Mouse (Mus musculus) liver, embryonic 11.5 days (tissue): ENCODE measurements around the gene Lsm14a. TPM values are rescaled to one million over a fixed set of nuclear protein-coding genes. Genes with fewer than 3 reads are reported as not detected.

Experiments
- ATAC-seq: fragments of 200-750 bp; cut with Nextera tagmentation; replicated peaks from 2 replicates; pipeline ENCODE4 v1.8.0; 2017; ENCODE audit warnings: moderate number of reproducible peaks, mild to moderate bottlenecking, moderate TSS enrichment, moderate library complexity; ENCODE audit not compliant: low FRiP score
- DNase-seq: peaks from one replicate; pipeline ENCODE4 v3.0.0-alpha.2; 2017; ENCODE audit warnings: low spot score
- H3K27ac ChIP-seq: fragments of 300-500 bp; sonication (generic); 2 replicates; pipeline ENCODE4 v1.5.1; 2014; ENCODE audit warnings: mild to moderate bottlenecking, low read depth, low read length, control low read depth
- H3K27me3 ChIP-seq: fragments of 300-500 bp; sonication (generic); replicated peaks from 2 replicates; pipeline ENCODE4 v1.6.1; 2014; ENCODE audit warnings: low read length, mixed read lengths; ENCODE audit not compliant: control insufficient read depth, insufficient read depth
- H3K36me3 ChIP-seq: fragments of 300-500 bp; sonication (generic); 2 replicates; pipeline ENCODE4 v1.6.1; 2014; ENCODE audit warnings: mild to moderate bottlenecking, low read length, moderate library complexity, mixed read lengths; ENCODE audit not compliant: control insufficient read depth, insufficient read depth
- H3K4me1 ChIP-seq: fragments of 300-500 bp; sonication (generic); replicated peaks from 2 replicates; pipeline ENCODE4 v1.6.1; 2014; ENCODE audit warnings: low read length, mixed read lengths; ENCODE audit not compliant: control insufficient read depth, insufficient read depth
- H3K4me2 ChIP-seq: fragments of 300-500 bp; sonication (generic); 2 replicates; pipeline ENCODE4 v1.6.1; 2014; ENCODE audit warnings: mild to moderate bottlenecking, control low read depth, moderate library complexity
- H3K4me3 ChIP-seq: fragments of 300-500 bp; sonication (generic); 2 replicates; pipeline ENCODE4 v1.5.1; 2014; ENCODE audit warnings: low read depth, low read length, control low read depth
- H3K9ac ChIP-seq: fragments of 300-500 bp; sonication (generic); 2 replicates; pipeline ENCODE4 v1.6.1; 2014; ENCODE audit warnings: low read depth, low read length, control low read depth
- H3K9me3 ChIP-seq: fragments of 300-500 bp; sonication (generic); 2 replicates; pipeline ENCODE4 v1.6.1; 2016; ENCODE audit warnings: low read length, inconsistent platforms, mixed read lengths; ENCODE audit not compliant: control insufficient read depth
- WGBS: fragments of 180-500 bp; shearing (Covaris S2); extraction: QIAGEN DNeasy Blood & Tissue Kit; methylation state at CpG from one replicate; pipeline ENCODE4 v1.1.7; 2014; 5-methylcytosine and 5-hydroxymethylcytosine counted together
- polyA plus RNA-seq: library from polyadenylated mRNA; unstranded; fragments of >200 nt; fragmentation: Nextera tagmentation; extraction: Ambion mirVana; gene quantifications from 2 replicates; pipeline ENCODE4 v1.2.1, GENCODE M21; 2014

The Lsm14a gene
- polyA plus RNA-seq, 1 experiment from 2014 or later: 44.3 TPM

- WGBS: 77% methylated on average over 6 of the region's 6 CpGs
- ATAC-seq: no peak
- H3K27me3 ChIP-seq: no peaks in the 10 kb centered on the region
These were observed 2.6 kb upstream of the Lsm14a start for GRCm38 (mm10) chr7:34395761-34396160.

GRCm38 (mm10) chr7:34394636-34395035 lies 1.5 kb upstream of the Lsm14a start:
- no peak overlapping the region for H3K4me2 ChIP-seq
- H3K4me1 ChIP-seq: 0 out of 2 replicates have a peak, but pooled peaks cover 5% of the 10 kb centered on the region
- ATAC-seq: no peak
- 77% methylated on average over 5 of the region's 5 CpGs for WGBS
- no peaks in the 10 kb centered on the region for H3K27me3 ChIP-seq
- H3K9me3 ChIP-seq: no peaks in the 10 kb centered on the region
- H3K36me3 ChIP-seq: no peaks in the 10 kb centered on the region
- no peak overlapping the region for H3K9ac ChIP-seq
- H3K27ac ChIP-seq: no peak overlapping the region
- no peak for DNase-seq
- H3K4me3 ChIP-seq: no peak overlapping the region

More at GRCm38 (mm10) chr7:34395761-34396160, 2.6 kb upstream of the Lsm14a start:
- Histone ChIP-seq H3K27ac (no peak overlapping the region), H3K4me2 (no peak overlapping the region), H3K4me1 (0 out of 2 replicates have a peak, but pooled peaks cover 3% of the 10 kb centered on the region), H3K4me3 (no peak overlapping the region), H3K36me3 (no peaks in the 10 kb centered on the region), H3K9me3 (no peaks in the 10 kb centered on the region), H3K9ac (no peak overlapping the region)
- DNase-seq: no peak

- WGBS: 84% methylated on average over 2 of the region's 2 CpGs
- no peak overlapping the region for H3K27ac ChIP-seq
- no peaks in the 10 kb centered on the region for H3K27me3 ChIP-seq
- H3K9me3 ChIP-seq: no peaks in the 10 kb centered on the region
- DNase-seq (no peak), ATAC-seq (no peak)
- H3K4me1 ChIP-seq: 0 out of 2 replicates have a peak, but pooled peaks cover 5% of the 10 kb centered on the region
- no peak overlapping the region for H3K4me2 ChIP-seq
- H3K9ac ChIP-seq: no peak overlapping the region
- H3K4me3 ChIP-seq: no peak overlapping the region
- no peaks in the 10 kb centered on the region for H3K36me3 ChIP-seq
These were observed 976 bp upstream of the Lsm14a start for GRCm38 (mm10) chr7:34394091-34394490.

- Histone ChIP-seq H3K9ac (no peak overlapping the region), H3K36me3 (no peaks in the 10 kb centered on the region), H3K9me3 (no peaks in the 10 kb centered on the region), H3K4me1 (peaks cover 12% of the 10 kb centered on the region; the same call in 1 of the 2 replicates), H3K27me3 (no peaks in the 10 kb centered on the region), H3K4me3 (no peak overlapping the region), H3K27ac (no peak overlapping the region), H3K4me2 (no peak overlapping the region)
- 61% methylated on average over 4 of the region's 4 CpGs for WGBS
- ATAC-seq (no peak), DNase-seq (no peak)
These were observed 780 bp downstream of the Lsm14a start for GRCm38 (mm10) chr7:34392335-34392734.

GRCm38 (mm10) chr7:34391711-34392110 lies 1.4 kb downstream of the Lsm14a start:
- H3K4me2 ChIP-seq: no peak overlapping the region
- 67% methylated on average over 4 of the region's 4 CpGs for WGBS

GRCm38 (mm10) chr7:34390834-34391155 lies 2.3 kb downstream of the Lsm14a start:
- H3K4me1 ChIP-seq: peaks cover 20% of the 10 kb centered on the region
- WGBS: 63% methylated on average over 7 of the region's 7 CpGs
- H3K4me3 ChIP-seq: peak overlapping the region; percentile 67; the same call in 1 of the 2 replicates
- no peaks in the 10 kb centered on the region for H3K27me3 ChIP-seq
- no peaks in the 10 kb centered on the region for H3K9me3 ChIP-seq
- H3K9ac ChIP-seq: peak overlapping the region; percentile 82; the same call in 1 of the 2 replicates
- no peak overlapping the region for H3K27ac ChIP-seq
- no peaks in the 10 kb centered on the region for H3K36me3 ChIP-seq
- DNase-seq: no peak
- ATAC-seq: no peak
- H3K4me2 ChIP-seq: peak overlapping the region; percentile 91

More at GRCm38 (mm10) chr7:34391711-34392110, 1.4 kb downstream of the Lsm14a start:
- ATAC-seq (no peak), DNase-seq (no peak)
- Histone ChIP-seq H3K4me1 (peaks cover 18% of the 10 kb centered on the region), H3K4me3 (no peak overlapping the region), H3K9ac (no peak overlapping the region), H3K27me3 (no peaks in the 10 kb centered on the region), H3K9me3 (no peaks in the 10 kb centered on the region), H3K36me3 (no peaks in the 10 kb centered on the region), H3K27ac (no peak overlapping the region)

- no peaks in the 10 kb centered on the region for H3K9me3 ChIP-seq
- peaks cover 23% of the 10 kb centered on the region for H3K4me1 ChIP-seq
- H3K27ac ChIP-seq: peak overlapping the region; percentile 96
- WGBS: 13% methylated on average over 18 of the region's 18 CpGs
- peak overlapping the region; percentile 67 for H3K4me3 ChIP-seq
- H3K9ac ChIP-seq: peak overlapping the region; percentile 82
- H3K36me3 ChIP-seq: no peaks in the 10 kb centered on the region
- H3K4me2 ChIP-seq: peak overlapping the region; percentile 91
- no peaks in the 10 kb centered on the region for H3K27me3 ChIP-seq
- no peak for ATAC-seq
- no peak for DNase-seq
These were observed 2.8 kb downstream of the Lsm14a start for GRCm38 (mm10) chr7:34390111-34390833.

- peak; percentile 89 for DNase-seq
- ATAC-seq: peak; percentile 91
- Histone ChIP-seq H3K36me3 (no peaks in the 10 kb centered on the region), H3K9me3 (no peaks in the 10 kb centered on the region), H3K9ac (peak overlapping the region; percentile 82), H3K4me1 (peaks cover 23% of the 10 kb centered on the region), H3K4me3 (peak overlapping the region; percentile 67), H3K4me2 (peak overlapping the region; percentile 91), H3K27ac (peak overlapping the region; percentile 96), H3K27me3 (no peaks in the 10 kb centered on the region)
- WGBS: under 1% methylated on average over 97 of the region's 100 CpGs
These were observed 3.6 kb downstream of the Lsm14a start for GRCm38 (mm10) chr7:34389277-34390085.
